Mouse (Mus musculus) heart, adult 2 months (tissue): ENCODE data around the gene Slco1a5.

ENCODE experiments used
- CTCF ChIP-seq: fragments of 200-600 bp; IDR thresholded peaks from 2 replicates; pipeline ENCODE4 v1.8.1; 2022; ENCODE audit warnings: antibody characterized with exemption, mild to moderate bottlenecking, moderate library complexity
- EP300 ChIP-seq: fragments of 200-500 bp; IDR thresholded peaks from 2 replicates; pipeline ENCODE4 v1.6.1; 2011; ENCODE audit warnings: low read depth, low read length, control low read depth; ENCODE audit not compliant: insufficient read depth
- POLR2A ChIP-seq: fragments of 200-500 bp; IDR thresholded peaks from 2 replicates; pipeline ENCODE4 v1.6.1; 2011; ENCODE audit warnings: mild to moderate bottlenecking, low read depth, low read length, control low read depth; ENCODE audit not compliant: insufficient read depth

GRCm38 (mm10) chr6:142357106-142357505 lies 34.3 kb upstream of the Slco1a5 start:
- TF ChIP-seq CTCF (no peak), POLR2A (no peak), EP300 (no peak)
